Mouse (Mus musculus) hindlimb bud, embryonic 11.5 days (tissue): Measurements from ENCODE around the gene Abi1.
"Not testable (repeated sequence)": the region's sequence is repeated elsewhere in the genome, so short reads cannot be mapped to it uniquely, and the experiment has no call there.

ENCODE experiments used
- DNase-seq: peaks from one replicate; pipeline ENCODE4 v3.0.0-alpha.2; 2012; ENCODE audit warnings: low read depth, low spot score; ENCODE audit errors: extremely low spot score

The Abi1 gene

DNA sequence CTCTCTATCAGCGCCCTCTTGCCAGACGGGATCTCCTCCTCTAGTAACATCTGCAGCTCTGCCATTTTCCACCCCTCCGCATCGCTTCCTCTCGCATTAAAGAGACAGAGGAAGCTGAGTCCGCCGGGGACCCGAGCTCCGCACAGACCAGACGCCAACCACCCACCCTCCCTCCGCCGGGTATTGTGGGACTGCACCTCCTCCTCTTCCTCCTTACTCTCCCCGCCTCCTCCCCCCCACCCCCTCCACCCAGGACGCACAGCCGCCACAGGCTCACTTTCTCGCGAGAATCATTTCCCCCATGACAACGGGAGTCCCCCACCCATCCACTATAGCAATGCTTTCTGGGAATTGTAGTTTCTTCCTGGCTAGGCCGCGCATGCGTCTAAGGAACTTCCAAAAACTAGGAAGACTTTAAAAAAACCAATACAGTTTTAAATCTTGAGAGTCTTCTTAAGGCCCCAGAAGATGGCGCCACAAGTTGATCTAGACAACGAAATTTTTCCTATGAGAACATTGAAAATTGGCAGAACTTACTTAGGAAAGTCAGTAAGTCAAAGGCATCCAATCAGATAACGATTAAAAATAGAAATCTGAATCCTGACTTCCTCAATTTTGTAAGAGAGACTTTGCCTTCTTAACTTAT, at the start of gene Abi1:
Abi1 (minus strand) TSS at position 241 of the 646 bp plus-strand sequence.
- DNase-seq: peak; percentile 93

DNA sequence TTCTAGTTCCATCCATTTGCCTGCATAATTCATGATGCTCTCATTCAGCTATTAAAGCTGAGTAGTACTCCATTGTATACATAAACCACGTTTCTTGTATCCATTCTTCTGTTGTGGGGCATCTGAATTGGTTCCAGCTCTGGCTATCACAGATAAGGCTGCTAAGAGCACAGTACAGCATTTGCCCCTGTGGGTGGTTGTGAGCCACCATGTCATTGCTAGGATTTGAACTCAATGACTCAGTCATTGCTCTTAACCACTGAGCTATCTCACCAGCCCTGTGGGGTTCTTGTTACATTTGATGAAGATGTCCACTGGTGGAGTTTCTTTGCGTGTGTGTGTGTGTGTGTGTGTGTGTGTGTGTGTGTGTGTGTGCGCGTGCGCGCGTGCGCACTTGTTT, 44.5 kb upstream of the Abi1 start:
- DNase-seq: no peak

DNA sequence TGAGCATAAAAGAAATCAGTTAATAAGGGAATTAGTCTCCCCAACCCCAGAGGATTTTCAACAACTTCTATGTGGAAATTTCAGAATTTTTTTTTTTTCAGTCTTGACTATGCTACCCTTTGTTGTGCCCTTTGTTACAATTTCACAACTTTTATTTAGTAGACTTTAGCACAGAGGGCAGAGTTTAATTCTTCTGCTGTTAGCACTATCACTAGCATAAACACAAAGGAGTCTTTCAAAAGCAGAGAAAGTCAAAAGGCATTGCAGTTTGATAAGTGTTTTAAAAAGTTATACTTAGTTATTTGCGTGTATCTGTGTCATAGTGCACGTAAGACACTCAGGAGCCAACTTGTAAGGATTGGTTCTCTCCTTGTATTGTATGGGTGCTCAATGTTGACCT, 38.5 kb upstream of the Abi1 start:
- no peak for DNase-seq

DNA sequence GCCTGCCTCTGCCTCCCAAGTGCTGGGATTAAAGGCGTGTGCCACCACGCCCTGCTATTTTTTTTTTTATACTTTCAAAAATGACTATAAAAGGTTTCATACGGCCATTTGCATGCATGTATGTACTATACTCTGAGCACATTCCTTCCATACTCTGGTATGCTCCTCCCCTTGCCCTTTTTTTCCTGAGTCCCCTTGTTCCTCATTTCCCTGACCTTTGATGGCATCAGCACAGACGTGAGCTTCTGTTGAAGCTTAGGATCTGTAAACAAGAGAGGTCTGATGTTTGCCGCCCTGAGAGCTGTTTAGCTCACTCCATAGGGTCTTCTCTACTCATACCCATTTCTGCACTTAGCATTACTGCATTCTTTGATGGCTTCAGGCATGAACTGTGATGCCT, 37.7 kb upstream of the Abi1 start:
- no peak for DNase-seq

DNA sequence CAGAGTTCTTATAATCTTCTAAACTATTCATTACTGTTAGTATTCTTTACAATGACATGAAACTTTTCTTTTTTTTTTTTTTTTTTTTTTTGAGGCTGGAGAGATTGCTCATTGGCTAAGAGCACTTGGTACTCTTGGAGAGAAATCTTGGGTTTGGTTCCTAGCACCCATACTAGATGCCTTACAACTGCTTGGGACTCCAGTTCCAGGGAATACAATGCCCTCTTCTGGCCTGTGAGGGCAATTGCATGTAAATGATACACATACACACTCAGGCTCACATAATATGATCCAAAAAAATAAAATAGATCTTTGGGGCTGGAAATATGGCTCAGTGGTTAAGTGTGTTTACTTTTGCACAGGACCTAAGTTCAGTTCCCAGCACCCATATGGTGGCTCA, 36.7 kb upstream of the Abi1 start:
- no peak for DNase-seq

DNA sequence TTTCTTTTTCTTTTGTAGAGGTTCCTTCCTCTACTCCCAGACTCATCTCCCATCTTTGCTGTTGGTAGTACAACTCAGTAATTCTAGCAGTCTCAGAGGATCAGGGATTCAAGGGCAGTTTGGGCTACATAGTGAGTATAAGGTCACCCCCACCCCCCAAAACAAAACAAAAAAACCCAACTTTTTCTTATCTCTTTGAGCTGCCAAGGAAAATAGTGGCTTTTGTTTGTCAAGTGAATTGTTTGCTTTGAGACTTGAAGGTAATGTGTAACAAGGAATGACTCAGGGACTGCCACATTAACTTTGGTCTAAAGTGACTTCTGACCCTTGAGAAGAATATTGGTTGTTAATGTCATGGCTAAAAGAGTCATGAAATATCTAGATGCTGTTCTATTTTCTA, 35.8 kb upstream of the Abi1 start:
- DNase-seq: no peak

DNA sequence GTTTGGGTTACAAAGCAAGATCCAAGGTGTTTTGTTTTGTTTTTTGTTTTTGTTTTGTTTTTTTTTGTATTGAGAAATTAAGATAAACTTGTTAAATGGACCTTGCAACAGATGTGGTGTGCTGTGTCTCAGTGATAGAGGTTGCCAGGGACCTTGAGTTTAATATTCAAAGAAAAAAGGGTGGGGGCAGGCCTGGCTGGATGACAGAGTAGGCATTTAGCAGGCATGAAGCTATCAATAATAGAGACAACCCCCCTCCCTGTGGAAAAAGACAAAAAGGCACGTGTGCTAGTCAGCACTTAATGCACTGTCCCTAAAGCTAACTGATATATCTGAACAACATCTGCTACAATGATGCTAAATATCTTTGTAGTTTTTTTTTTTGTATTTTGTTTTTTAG, 31.4 kb upstream of the Abi1 start:
- DNase-seq: no peak

DNA sequence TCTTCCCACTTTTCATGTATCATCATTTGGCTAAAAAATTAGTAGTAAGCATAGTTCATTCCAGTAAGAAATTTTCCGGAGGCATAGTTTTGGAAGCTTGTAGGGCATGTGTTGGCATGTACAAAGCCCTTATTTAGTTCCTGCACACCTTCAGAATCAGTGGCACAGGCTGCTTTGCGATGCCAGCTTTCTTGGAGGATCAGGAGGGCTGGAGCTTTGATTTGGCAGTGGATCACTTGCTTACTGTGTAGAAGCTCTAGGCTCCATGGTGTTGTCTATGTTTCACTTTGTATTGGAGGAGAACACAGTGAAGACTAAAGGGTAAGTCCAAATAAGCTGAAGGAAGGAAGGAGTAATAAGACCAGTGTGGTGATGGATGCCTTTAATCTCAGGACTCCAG, 30.4 kb upstream of the Abi1 start:
- no peak for DNase-seq

DNA sequence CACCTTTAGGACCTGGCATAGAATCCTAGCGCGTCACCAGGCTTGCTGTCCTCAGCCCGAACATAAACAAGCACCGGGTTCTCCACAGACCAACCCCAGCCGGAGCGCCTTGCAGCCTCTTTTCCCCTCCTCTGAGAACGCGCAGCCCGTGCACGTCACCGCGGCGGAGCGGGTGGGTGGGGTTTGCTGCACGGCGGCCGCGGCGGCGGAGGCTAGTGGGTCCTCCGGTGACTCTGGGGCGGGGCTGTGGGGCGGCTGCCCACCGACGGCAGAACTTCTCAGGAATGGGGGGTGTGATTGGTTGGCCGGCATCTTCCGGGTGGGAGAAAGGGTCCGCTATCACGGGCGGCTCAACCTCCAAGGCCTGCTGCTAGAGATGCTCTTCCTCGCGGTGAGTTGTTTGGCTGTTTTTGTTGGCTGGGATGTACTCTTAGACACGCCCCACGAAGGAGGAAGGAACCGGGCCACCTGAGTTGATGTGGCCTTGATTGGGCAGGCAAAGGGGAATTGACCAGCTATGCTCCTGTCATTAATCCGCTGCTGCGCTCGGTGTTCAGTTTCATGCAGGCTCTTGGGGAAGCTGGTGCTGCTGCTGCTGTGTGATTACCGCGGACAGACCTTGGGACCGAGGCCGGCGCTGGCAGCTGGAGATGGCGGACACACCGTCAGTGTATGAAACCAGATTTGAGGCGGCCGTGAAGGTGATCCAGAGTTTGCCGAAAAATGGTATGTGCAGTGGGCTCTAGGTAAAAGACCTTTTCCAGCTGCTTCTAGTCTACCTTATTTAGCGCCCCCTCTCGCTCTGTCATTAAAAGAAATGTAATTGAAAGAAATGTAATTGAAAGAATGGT, 29.1 kb upstream of the Abi1 start:
- DNase-seq: peak; percentile 52

DNA sequence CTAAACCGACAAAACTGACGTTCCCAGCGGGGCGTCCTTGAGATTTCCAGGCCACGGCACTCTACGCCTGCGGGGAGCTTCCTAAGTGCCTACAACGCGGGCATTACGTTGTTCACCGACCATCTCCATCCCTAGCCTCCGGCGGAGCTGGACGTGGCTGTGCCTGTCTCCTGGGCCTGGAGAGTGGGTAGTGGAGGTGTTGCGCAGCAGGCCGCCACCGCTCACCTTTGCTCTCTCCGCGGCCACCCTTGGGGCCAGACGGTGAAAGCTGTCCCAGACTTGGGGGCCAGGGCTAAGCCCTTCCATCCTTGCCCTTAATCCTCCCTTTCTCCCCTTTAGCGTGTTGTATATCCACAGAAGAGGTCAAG, 28.3 kb upstream of the Abi1 start:
- DNase-seq: no peak

DNA sequence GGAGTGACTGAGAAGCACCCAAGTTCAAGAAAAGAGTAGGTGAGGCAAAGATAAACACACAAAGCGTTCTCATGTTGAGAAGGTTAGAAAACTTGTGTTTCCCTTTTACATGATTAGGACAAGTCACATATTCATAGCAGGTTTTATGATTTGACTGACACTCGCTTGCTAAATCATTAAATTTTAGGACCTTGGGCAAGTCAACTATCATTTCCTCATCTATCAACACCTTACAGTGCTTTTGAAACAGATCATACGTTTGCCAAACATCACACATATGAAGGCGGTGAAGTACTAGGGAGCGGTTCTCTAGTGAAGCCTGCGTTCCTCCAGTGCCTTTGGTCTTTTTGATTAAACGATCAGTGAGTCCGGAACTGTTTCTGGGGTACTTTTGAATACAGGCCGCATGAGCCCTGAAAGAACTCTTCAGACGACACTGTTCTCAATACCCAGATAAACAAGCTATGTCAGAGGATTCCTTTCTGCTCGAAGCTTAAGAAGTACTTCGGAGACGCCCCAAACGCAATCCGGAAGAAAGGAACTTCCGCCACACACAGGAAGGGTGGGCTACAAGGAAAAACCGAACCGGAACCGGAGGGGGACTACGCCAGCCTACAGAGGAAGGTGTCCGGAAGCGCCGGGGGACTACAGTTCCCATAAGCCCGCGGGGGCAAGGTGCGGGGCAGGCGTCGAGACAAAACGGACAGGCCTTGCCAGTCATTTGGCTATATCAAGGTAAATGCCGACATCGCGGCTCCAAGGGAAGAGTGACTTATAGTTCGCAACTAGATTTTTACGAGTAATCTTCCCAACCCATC, 27.7 kb upstream of the Abi1 start, which contains the start of gene Acbd5:
Acbd5 (plus strand) TSS at position 616 of the 818 bp plus-strand sequence.
- peak; percentile 79 for DNase-seq

DNA sequence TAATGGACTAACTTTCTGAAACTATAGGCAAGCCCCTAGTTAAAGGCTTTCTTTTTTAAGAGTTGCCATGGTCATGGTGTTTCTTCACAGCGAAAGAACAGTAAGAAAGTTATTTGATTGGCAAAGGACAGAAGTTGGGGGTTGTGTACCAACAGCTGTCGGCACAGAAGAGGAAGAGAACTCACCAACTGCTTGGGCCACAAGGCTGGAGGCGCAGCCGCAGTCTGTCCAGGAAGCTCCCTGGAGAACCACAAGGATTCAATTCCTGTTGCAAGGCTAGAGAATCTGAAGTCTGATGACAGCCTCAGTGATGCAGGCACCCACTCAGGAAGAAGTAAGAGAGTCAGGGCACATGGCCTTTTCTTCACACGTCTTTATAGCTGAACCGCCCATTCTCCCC, 12.5 kb upstream of the Abi1 start:
- DNase-seq: no peak

DNA sequence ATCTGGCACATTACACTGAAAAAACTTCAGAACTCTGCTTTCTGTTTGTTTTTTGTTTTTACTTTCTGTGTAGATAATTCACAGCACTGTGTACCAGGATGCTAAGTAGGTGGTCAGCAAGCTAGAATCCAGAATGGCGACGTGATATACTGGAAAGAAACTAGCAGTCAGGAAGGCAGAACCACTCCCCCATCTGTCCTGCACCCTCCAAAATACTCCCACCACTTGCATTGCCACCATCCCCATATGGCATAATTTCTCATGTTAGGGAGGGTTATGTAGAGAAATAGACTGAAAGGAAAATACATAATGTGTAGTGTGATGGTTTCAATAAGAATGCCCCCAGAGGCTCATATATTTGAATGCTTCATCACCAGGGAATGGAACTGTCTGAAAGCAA, 11.8 kb upstream of the Abi1 start:
- no peak for DNase-seq

DNA sequence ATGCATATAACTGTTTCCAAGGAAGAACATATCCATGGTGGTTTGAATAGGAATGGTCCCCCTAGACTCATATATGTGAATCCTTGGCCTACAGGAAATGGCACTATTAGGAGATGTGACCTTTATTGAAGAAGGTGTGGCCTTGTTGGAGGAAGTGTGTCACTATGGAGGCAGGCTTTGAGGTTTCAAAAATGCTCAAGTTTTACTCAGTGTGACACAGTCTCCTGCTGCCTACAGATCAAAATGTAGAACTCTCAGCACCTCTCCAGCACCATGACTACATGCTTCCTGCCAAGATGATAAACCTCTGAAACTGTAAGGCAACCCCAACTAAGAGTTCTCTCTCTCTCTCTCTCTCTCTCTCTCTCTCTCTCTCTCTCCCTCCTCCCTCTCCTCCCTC, 8.0 kb upstream of the Abi1 start:
- no peak for DNase-seq

DNA sequence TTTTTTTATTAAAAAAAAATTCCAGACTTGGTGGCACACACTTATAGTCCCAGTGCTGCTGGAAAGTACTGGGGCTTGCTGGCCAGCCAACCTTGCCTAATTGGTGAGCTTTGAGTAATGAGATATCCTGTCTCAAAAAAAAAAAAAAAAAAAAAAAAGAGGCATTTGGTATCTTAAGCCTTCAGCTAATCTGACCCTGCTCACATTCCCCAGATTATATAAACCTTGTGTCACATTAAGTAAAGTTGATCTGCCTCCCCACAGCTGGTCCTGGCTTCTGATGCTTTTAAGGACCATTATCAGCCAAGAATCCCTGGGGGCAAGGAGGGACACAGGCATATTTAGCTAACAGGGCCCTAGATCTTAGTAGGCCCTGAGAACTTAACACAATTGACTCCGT, 5.7 kb upstream of the Abi1 start:
- no peak for DNase-seq

DNA sequence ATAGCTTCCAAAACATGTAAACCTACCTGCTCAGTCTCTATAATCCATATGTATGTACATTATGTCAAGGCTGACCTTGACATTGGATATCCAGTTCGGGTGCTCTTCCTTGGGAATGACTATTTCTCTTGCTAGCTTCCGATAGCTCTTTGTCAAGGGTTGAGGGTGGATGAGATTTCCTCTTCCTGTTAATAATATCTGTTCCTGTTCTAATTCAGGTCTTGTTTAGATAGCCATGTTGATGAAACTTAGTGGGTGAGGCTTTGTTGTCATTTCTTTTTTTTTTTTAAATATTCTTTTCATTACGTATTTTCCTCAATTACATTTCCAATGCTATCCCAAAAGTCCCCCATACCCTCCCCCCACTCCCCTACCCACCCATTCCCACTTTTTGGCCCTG, 2.1 kb upstream of the Abi1 start:
- DNase-seq: no peak

DNA sequence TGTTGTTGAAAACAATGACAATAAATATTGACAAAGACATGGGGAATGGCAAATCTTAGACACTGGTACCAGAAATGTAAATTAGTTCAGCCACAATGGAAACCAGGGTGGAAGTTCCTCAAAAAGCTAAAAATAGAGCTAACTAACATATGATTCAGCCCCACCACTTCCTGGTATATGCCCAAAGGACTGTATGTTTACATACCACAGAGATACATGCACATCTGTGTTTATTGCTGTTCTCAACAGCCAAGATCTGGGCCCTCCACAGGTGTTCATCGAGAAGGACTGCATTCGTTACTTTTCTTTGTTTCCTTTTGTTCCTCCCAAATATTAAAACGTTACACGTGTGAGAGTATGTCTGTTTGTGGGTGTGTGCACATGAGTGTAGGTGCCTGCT, 1.4 kb upstream of the Abi1 start:
- no peak for DNase-seq

DNA sequence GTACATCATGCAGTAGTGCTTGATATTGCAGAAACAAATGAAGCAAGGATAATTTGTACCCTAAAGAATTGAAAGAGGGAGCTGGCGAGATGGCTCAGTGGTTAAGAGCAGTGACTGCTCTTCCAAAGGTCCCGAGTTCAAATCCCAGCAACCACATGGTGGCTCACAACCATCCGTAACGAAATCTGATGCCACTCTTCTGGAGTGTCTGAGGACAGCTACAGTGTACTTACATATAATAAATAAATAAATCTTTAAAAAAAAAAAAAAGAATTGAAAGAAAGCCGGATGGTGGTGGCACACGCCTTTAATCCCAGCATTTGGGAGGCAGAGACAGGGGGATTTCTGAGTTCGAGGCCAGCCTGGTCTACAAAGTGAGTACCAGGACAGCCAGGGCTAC, 649 bp upstream of the Abi1 start:
- DNase-seq: not testable (repeated sequence)

DNA sequence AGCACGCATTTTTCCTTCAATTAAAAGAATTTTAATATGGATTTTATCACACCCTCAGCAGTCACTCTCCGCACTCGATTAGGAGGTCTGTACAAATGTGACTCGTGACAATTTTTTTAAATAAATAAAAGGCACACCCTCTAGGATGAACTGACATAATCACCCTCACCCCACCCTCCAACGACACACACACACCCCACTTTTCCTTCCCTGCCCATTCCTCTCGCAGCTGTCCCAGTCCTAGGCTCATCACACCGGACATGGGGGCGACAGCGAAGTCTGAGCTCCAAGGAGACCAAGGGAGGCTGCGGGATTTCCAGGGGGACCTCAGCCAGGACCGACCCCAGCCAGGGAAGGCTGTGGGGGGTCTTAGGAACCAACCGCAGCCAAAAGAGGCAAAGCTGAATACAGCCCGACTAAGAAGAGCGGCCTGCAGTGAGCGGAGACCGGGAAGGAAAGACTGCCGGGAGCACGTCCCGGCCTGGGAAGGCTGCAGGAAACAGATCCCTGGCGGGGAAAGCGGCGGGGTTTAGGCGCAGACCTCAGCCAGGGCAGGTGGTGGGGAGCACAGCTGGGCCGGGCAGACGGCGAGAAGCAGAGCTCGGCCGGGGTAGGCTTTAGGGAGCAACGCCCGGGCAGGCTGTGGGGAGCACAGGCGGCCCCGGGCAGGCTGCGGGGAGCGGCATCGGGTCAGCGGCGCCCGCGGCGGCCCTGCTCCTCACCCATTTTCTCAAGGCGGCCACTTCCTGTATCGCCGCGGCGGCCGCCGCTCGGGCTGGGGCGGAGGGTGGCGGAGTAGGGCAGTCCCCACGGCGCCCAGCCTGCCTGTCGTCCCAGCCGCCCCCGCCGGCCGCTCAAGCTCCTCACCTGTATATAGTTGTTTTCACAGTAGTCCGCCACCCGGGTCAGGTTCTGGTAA, 700 bp downstream of the Abi1 start:
- no peak for DNase-seq

DNA sequence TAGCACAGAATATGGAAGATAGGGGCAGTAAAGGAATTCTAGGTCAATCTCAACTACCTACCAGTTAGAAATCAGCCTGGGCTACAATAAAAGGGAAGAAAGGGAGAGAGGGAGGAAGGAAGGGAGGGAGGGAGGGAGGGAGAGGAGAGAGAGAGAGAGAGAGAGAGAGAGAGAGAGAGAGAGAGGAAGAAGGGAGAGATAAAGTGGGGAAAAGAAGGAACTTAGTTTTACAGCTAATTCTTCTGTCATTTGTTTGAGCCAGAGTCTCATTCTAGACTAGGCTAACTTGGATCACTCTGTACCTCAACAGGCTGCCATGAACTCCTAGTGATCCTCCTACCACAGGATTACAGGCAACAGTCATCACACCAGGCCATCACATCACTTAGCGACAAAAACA, 4.6 kb downstream of the Abi1 start:
- no peak for DNase-seq
